Mouse (Mus musculus): ENCODE measurements around the gene Treh. TPM values are rescaled to one million over a fixed set of nuclear protein-coding genes. Genes with fewer than 3 reads are reported as not detected.

Treh gene
- polyA plus RNA-seq, 1 experiment: not detected

- peak; percentile 94 for TF ChIP-seq CTCF (IDR thresholded peaks at IDR 0.05; ENCODE audit: control insufficient read depth, insufficient read depth, low read length)
- TF ChIP-seq POLR2A (IDR thresholded peaks at IDR 0.05; ENCODE audit: borderline replicate concordance, control insufficient read depth, low read depth, low read length): no peak
- no peaks in the 10 kb centered on the region for H3K4me1 ChIP-seq (ENCODE audit: control insufficient read depth, insufficient read depth, low read length)
- no peak overlapping the region for H3K27ac ChIP-seq (ENCODE audit: control insufficient read depth, insufficient read depth, low read depth, low read length, poor library complexity)
- WGBS: 44% methylated on average over 14 of the region's 14 CpGs
- H3K4me3 ChIP-seq (replicated peaks; ENCODE audit: control insufficient read depth, low read depth, low read length): no peak overlapping the region
Measured at GRCm38 (mm10) chr9:44685346-44686330, 12.6 kb downstream of the Treh start.

- WGBS: 81% methylated on average over 5 of the region's 5 CpGs
- Histone ChIP-seq H3K4me1 (ENCODE audit: control insufficient read depth, insufficient read depth, low read length) (no peaks in the 10 kb centered on the region), H3K27ac (ENCODE audit: control insufficient read depth, insufficient read depth, low read depth, low read length, poor library complexity) (no peak overlapping the region), H3K4me3 (replicated peaks; ENCODE audit: control insufficient read depth, low read depth, low read length) (no peak overlapping the region)
- no peak for TF ChIP-seq CTCF (IDR thresholded peaks at IDR 0.05; ENCODE audit: control insufficient read depth, insufficient read depth, low read length)
- TF ChIP-seq POLR2A (IDR thresholded peaks at IDR 0.05; ENCODE audit: borderline replicate concordance, control insufficient read depth, low read depth, low read length): no peak
Measured at GRCm38 (mm10) chr9:44686638-44687037, 13.6 kb downstream of the Treh start.

- no peak overlapping the region for H3K4me3 ChIP-seq (replicated peaks; ENCODE audit: control insufficient read depth, low read depth, low read length)
- TF ChIP-seq POLR2A (IDR thresholded peaks at IDR 0.05; ENCODE audit: borderline replicate concordance, control insufficient read depth, low read depth, low read length) (no peak), CTCF (IDR thresholded peaks at IDR 0.05; ENCODE audit: control insufficient read depth, insufficient read depth, low read length) (no peak)
- no peak overlapping the region for H3K27ac ChIP-seq (ENCODE audit: control insufficient read depth, insufficient read depth, low read depth, low read length, poor library complexity)
- no peaks in the 10 kb centered on the region for H3K4me1 ChIP-seq (ENCODE audit: control insufficient read depth, insufficient read depth, low read length)
- 83% methylated on average over 9 of the region's 9 CpGs for WGBS
Measured at GRCm38 (mm10) chr9:44688013-44688412, 15.0 kb downstream of the Treh start.

- Histone ChIP-seq H3K4me3 (replicated peaks; ENCODE audit: control insufficient read depth, low read depth, low read length) (no peak overlapping the region), H3K4me1 (ENCODE audit: control insufficient read depth, insufficient read depth, low read length) (no peaks in the 10 kb centered on the region), H3K27ac (ENCODE audit: control insufficient read depth, insufficient read depth, low read depth, low read length, poor library complexity) (no peak overlapping the region)
- TF ChIP-seq POLR2A (IDR thresholded peaks at IDR 0.05; ENCODE audit: borderline replicate concordance, control insufficient read depth, low read depth, low read length) (no peak), CTCF (IDR thresholded peaks at IDR 0.05; ENCODE audit: control insufficient read depth, insufficient read depth, low read length) (no peak)
- WGBS: 26% methylated on average over 7 of the region's 7 CpGs
Measured at GRCm38 (mm10) chr9:44690641-44691040, 17.6 kb downstream of the Treh start.

DNA sequence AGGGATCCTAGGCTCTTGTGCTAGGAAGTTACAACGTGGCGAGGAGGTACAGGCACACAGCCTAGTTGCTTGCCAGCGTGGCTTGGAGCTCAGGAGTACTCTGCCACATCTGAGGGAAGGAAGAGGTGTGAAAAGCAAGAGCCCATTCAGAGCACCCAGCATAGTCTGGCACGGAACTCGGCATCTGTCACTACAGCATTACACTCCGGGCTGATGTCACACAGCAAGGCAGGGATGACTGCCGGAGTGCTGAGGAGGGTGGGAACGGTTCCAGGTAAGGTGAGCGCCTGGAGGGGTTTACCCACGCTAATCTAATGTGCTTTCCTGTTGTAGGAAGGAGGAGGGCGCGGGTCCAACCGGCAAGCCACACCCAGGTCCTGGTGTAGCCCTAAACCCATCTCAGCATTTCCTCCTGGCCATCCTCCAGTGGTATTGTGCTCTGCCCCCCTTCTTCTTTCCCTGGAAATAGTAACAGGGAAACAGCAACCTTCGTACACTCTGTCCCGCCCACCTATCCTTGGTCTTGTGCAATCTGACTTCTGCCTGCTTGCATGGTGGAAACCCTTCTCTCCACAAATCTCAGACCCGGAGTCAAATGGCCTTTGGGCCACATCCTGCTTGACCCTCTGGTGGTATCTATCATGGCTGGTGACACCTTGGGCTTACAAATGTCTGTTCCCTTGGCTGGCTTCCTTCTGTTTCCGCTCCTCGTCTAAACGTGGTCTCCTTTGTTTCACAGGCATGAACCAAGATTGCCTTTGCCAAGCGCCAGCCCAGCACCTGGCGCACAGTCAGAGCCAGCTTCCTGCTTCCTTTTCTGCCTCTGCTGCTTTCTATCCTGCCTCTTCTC is 18.9 kb downstream of the Treh start:
- Histone ChIP-seq H3K4me1 (ENCODE audit: control insufficient read depth, insufficient read depth, low read length) (no peaks in the 10 kb centered on the region), H3K4me3 (replicated peaks; ENCODE audit: control insufficient read depth, low read depth, low read length) (no peak overlapping the region), H3K27ac (ENCODE audit: control insufficient read depth, insufficient read depth, low read depth, low read length, poor library complexity) (no peak overlapping the region)
- TF ChIP-seq POLR2A (IDR thresholded peaks at IDR 0.05; ENCODE audit: borderline replicate concordance, control insufficient read depth, low read depth, low read length) (no peak), CTCF (IDR thresholded peaks at IDR 0.05; ENCODE audit: control insufficient read depth, insufficient read depth, low read length) (no peak)
- WGBS: 40% methylated on average over 21 of the region's 21 CpGs

- TF ChIP-seq POLR2A (IDR thresholded peaks at IDR 0.05; ENCODE audit: borderline replicate concordance, control insufficient read depth, low read depth, low read length): no peak
- no peak for TF ChIP-seq CTCF (IDR thresholded peaks at IDR 0.05; ENCODE audit: control insufficient read depth, insufficient read depth, low read length)
- 90% methylated on average over 11 of the region's 11 CpGs for WGBS
- no peak overlapping the region for H3K4me3 ChIP-seq (replicated peaks; ENCODE audit: control insufficient read depth, low read depth, low read length)
- H3K4me1 ChIP-seq (ENCODE audit: control insufficient read depth, insufficient read depth, low read length): no peaks in the 10 kb centered on the region
- H3K27ac ChIP-seq (ENCODE audit: control insufficient read depth, insufficient read depth, low read depth, low read length, poor library complexity): no peak overlapping the region
Measured at GRCm38 (mm10) chr9:44693071-44693470, 20.0 kb downstream of the Treh start.

- Histone ChIP-seq H3K4me1 (ENCODE audit: control insufficient read depth, insufficient read depth, low read length) (no peaks in the 10 kb centered on the region), H3K27ac (ENCODE audit: control insufficient read depth, insufficient read depth, low read depth, low read length, poor library complexity) (no peak overlapping the region), H3K4me3 (replicated peaks; ENCODE audit: control insufficient read depth, low read depth, low read length) (no peak overlapping the region)
- TF ChIP-seq POLR2A (IDR thresholded peaks at IDR 0.05; ENCODE audit: borderline replicate concordance, control insufficient read depth, low read depth, low read length) (no peak), CTCF (IDR thresholded peaks at IDR 0.05; ENCODE audit: control insufficient read depth, insufficient read depth, low read length) (no peak)
- WGBS: 84% methylated on average over 16 of the region's 16 CpGs
Measured at GRCm38 (mm10) chr9:44697866-44698265, 24.8 kb downstream of the Treh start.

DNA sequence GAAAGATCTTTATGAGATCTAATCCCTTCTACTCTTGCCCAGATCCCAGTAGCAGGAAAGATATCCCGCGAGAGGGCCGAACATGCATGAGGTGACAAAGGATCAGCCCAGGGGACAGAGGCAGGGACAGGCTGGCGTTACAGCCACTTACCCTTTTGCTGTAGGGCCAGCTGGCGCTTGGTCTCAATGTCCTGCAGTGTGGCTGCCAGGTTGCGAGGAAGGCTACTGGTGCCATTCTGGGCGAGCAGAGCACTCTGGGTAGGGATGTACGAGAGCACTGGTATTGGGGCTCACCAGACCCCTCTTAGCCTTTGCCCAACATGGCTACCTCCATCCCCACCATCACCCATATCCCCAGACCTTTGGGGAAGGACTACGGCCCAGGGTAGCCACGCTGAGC is 26.2 kb downstream of the Treh start:
- Histone ChIP-seq H3K4me3 (replicated peaks; ENCODE audit: control insufficient read depth, low read depth, low read length) (no peak overlapping the region), H3K27ac (ENCODE audit: control insufficient read depth, insufficient read depth, low read depth, low read length, poor library complexity) (no peak overlapping the region), H3K4me1 (ENCODE audit: control insufficient read depth, insufficient read depth, low read length) (no peaks in the 10 kb centered on the region)
- TF ChIP-seq POLR2A (IDR thresholded peaks at IDR 0.05; ENCODE audit: borderline replicate concordance, control insufficient read depth, low read depth, low read length) (no peak), CTCF (IDR thresholded peaks at IDR 0.05; ENCODE audit: control insufficient read depth, insufficient read depth, low read length) (no peak)
- 88% methylated on average over 10 of the region's 10 CpGs for WGBS
